Mouse (Mus musculus): Measurements from ENCODE around the gene Gm17359.

DNA sequence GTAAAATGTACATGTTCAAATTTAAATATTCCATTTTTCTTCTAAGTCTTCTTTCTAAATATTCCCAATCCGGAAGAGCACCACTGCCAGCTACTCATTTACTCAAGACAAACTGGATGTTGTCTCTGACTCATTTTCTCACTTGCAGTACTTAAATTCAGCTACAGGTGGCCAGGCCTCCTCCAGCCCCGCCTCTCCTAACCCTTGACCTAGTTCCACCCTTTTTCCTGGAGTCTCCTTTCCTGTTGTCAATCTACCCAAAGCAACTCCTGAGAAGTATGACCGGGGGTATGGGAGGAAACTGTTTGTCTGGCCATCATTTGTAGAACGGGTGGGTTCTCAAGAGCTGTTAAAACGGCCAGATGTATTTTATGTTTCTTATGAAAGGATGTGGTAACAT is 40.4 kb upstream of the Gm17359 start:
- no peak for TF ChIP-seq CTCF (IDR thresholded peaks at IDR 0.05; ENCODE audit: extremely low read depth, insufficient read depth, insufficient read length, insufficient replicate concordance)
- TF ChIP-seq POLR2A (IDR thresholded peaks at IDR 0.05; ENCODE audit: low read depth, low read length), result no peak
